Mouse (Mus musculus): ENCODE data around the gene Oxct1. TPM values are rescaled to one million over a fixed set of nuclear protein-coding genes. Genes with fewer than 3 reads are reported as not detected.

The Oxct1 gene
- polyA plus RNA-seq, 2 experiments = 75.4 to 255 TPM

- no peak for TF ChIP-seq POLR2A (IDR thresholded peaks at IDR 0.05; ENCODE audit: borderline replicate concordance, extremely low read depth, insufficient read depth, insufficient read length)
- H3K4me2 ChIP-seq (replicated peaks; ENCODE audit: low read depth, low read length, severe bottlenecking) = no peak overlapping the region
- ATAC-seq (ENCODE audit: low FRiP score, low read depth) = no peak
- no peak overlapping the region for H3K4me3 ChIP-seq (replicated peaks; ENCODE audit: low read length)
- H3K27ac ChIP-seq (replicated peaks; ENCODE audit: low read depth, low read length) = no peak overlapping the region
- DNase-seq (ENCODE audit: low spot score) = no peak
- no peak overlapping the region for H3K9ac ChIP-seq (ENCODE audit: low read depth, low read length, severe bottlenecking)
- H3K27me3 ChIP-seq (ENCODE audit: control insufficient read depth, insufficient read depth, low read length) = no peaks in the 10 kb centered on the region
- H3K9me3 ChIP-seq (ENCODE audit: control insufficient read depth, low read length) = no peaks in the 10 kb centered on the region
- H3K36me3 ChIP-seq (ENCODE audit: control insufficient read depth, insufficient read depth, low read length) = no peaks in the 10 kb centered on the region
- H3K4me1 ChIP-seq (ENCODE audit: control insufficient read depth, insufficient read depth, low read length) = peaks cover 11% of the 10 kb centered on the region
Measured at GRCm38 (mm10) chr15:4028960-4029359, 2.8 kb downstream of the Oxct1 start.

DNA sequence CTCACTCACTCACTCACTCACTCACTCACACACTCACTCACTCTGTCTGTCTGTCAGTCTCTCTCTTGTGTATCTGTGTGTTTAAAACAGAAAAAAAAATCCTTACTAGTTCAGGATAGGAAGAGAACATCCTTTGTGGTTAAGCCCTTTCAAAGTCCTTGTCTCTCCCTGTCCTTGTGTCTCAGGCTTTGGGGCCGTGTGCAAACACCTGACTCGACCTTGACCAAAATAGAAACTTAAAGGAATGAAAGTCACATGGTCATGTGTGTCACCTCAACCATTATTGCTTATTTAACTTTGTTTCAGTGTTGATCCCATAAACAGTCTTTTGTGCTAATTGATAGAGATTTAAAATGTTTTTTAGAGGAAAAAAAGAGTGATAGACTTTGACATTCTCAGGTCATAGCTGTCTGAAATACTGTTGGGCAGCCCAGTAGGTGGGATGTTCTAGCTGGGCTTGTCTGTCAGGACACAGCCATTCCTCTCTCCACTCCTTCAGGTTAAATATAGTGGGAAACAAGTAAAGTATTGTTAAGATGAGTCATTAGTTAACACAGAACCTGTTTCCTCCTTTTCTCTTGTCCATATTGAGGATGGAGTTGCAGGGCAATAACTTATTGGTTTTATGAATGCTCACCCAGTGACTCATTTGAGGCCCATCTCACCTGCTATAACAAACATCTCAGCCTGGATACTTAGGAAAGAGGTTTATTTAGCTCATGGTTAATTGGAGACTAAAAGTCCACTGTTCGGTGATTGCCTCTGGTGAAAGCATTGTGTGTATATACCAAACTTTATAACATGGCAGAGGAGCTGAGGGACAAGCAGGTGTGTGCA, 7.2 kb downstream of the Oxct1 start:
- TF ChIP-seq POLR2A (IDR thresholded peaks at IDR 0.05; ENCODE audit: borderline replicate concordance, extremely low read depth, insufficient read depth, insufficient read length) = no peak
- WGBS = 87% methylated on average over 3 of the region's 3 CpGs
- no peak overlapping the region for H3K4me2 ChIP-seq (replicated peaks; ENCODE audit: low read depth, low read length, severe bottlenecking)

GRCm38 (mm10) chr15:4042423-4042822, 16.2 kb downstream of the Oxct1 start:
- ATAC-seq (ENCODE audit: low FRiP score, low read depth) (no peak), DNase-seq (ENCODE audit: low spot score) (no peak)
- no peaks in the 10 kb centered on the region for H3K27me3 ChIP-seq (ENCODE audit: control insufficient read depth, insufficient read depth, low read length)
- 67% methylated on average over 3 of the region's 3 CpGs for WGBS
- H3K4me3 ChIP-seq (replicated peaks; ENCODE audit: low read length) = no peak overlapping the region
- TF ChIP-seq POLR2A (IDR thresholded peaks at IDR 0.05; ENCODE audit: borderline replicate concordance, extremely low read depth, insufficient read depth, insufficient read length) = no peak
- no peak overlapping the region for H3K27ac ChIP-seq (replicated peaks; ENCODE audit: low read depth, low read length)
- H3K9ac ChIP-seq (ENCODE audit: low read depth, low read length, severe bottlenecking) = no peak overlapping the region
- H3K4me1 ChIP-seq (ENCODE audit: control insufficient read depth, insufficient read depth, low read length) = no peaks in the 10 kb centered on the region
- no peaks in the 10 kb centered on the region for H3K9me3 ChIP-seq (ENCODE audit: control insufficient read depth, low read length)
- H3K36me3 ChIP-seq (ENCODE audit: control insufficient read depth, insufficient read depth, low read length) = peaks cover 38% of the 10 kb centered on the region
- no peak overlapping the region for H3K4me2 ChIP-seq (replicated peaks; ENCODE audit: low read depth, low read length, severe bottlenecking)

More for the DNA sequence above, 7.2 kb downstream of the Oxct1 start:
- Histone ChIP-seq H3K27me3 (ENCODE audit: control insufficient read depth, insufficient read depth, low read length) (no peaks in the 10 kb centered on the region), H3K36me3 (ENCODE audit: control insufficient read depth, insufficient read depth, low read length) (peaks cover 26% of the 10 kb centered on the region), H3K9ac (ENCODE audit: low read depth, low read length, severe bottlenecking) (no peak overlapping the region), H3K9me3 (ENCODE audit: control insufficient read depth, low read length) (no peaks in the 10 kb centered on the region), H3K27ac (replicated peaks; ENCODE audit: low read depth, low read length) (no peak overlapping the region), H3K4me3 (replicated peaks; ENCODE audit: low read length) (no peak overlapping the region), H3K4me1 (ENCODE audit: control insufficient read depth, insufficient read depth, low read length) (no peaks in the 10 kb centered on the region)
- ATAC-seq (ENCODE audit: low FRiP score, low read depth) (no peak), DNase-seq (ENCODE audit: low spot score) (no peak)

DNA sequence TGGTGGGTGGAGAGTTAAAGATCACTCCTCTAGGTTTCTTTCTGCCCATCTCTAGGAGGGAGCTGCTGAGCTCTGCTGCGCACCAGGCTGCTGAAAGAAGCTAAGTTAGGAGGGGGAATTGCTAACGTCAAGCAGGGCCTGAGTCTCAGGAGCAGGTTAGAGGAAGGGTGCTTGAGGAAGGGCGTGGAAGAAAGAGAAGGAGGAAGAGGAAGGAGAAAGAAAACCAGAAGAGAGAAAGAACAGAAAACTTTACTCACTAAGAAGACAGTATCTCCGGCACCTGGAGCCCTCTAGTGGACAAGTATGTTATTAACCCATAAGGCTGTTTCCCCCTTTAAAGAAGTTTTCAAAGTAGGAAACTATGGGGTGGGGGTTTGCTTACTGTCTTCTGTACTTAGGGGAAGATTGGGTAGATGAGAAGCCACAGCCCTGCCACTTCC, 16.9 kb downstream of the Oxct1 start:
- no peak overlapping the region for H3K4me3 ChIP-seq (replicated peaks; ENCODE audit: low read length)
- DNase-seq (ENCODE audit: low spot score) (peak; percentile 65), ATAC-seq (ENCODE audit: low FRiP score, low read depth) (no peak)
- no peak for TF ChIP-seq POLR2A (IDR thresholded peaks at IDR 0.05; ENCODE audit: borderline replicate concordance, extremely low read depth, insufficient read depth, insufficient read length)
- H3K4me2 ChIP-seq (replicated peaks; ENCODE audit: low read depth, low read length, severe bottlenecking) = no peak overlapping the region
- peaks cover 38% of the 10 kb centered on the region for H3K36me3 ChIP-seq (ENCODE audit: control insufficient read depth, insufficient read depth, low read length)
- no peaks in the 10 kb centered on the region for H3K27me3 ChIP-seq (ENCODE audit: control insufficient read depth, insufficient read depth, low read length)
- 25% methylated on average over 4 of the region's 4 CpGs for WGBS
- H3K9me3 ChIP-seq (ENCODE audit: control insufficient read depth, low read length) = no peaks in the 10 kb centered on the region
- no peak overlapping the region for H3K27ac ChIP-seq (replicated peaks; ENCODE audit: low read depth, low read length)
- H3K4me1 ChIP-seq (ENCODE audit: control insufficient read depth, insufficient read depth, low read length) = no peaks in the 10 kb centered on the region
- H3K9ac ChIP-seq (ENCODE audit: low read depth, low read length, severe bottlenecking) = no peak overlapping the region

- WGBS = 18% methylated on average over 5 of the region's 5 CpGs
- Histone ChIP-seq H3K36me3 (ENCODE audit: control insufficient read depth, insufficient read depth, low read length) (peaks cover 42% of the 10 kb centered on the region), H3K4me2 (replicated peaks; ENCODE audit: low read depth, low read length, severe bottlenecking) (no peak overlapping the region), H3K4me3 (replicated peaks; ENCODE audit: low read length) (no peak overlapping the region), H3K4me1 (ENCODE audit: control insufficient read depth, insufficient read depth, low read length) (no peaks in the 10 kb centered on the region), H3K9me3 (ENCODE audit: control insufficient read depth, low read length) (no peaks in the 10 kb centered on the region), H3K27me3 (ENCODE audit: control insufficient read depth, insufficient read depth, low read length) (no peaks in the 10 kb centered on the region), H3K9ac (ENCODE audit: low read depth, low read length, severe bottlenecking) (no peak overlapping the region), H3K27ac (replicated peaks; ENCODE audit: low read depth, low read length) (no peak overlapping the region)
- TF ChIP-seq POLR2A (IDR thresholded peaks at IDR 0.05; ENCODE audit: borderline replicate concordance, extremely low read depth, insufficient read depth, insufficient read length) = no peak
- peak; percentile 77; the same call in 1 of the 2 replicates for ATAC-seq (ENCODE audit: low FRiP score, low read depth)
- DNase-seq (ENCODE audit: low spot score) = peak; percentile 15
Measured at GRCm38 (mm10) chr15:4056627-4057026, 30.4 kb downstream of the Oxct1 start.
